Mouse (Mus musculus) heart, postnatal 14 days (tissue): ENCODE data around the gene Rab34. TPM values are rescaled to one million over a fixed set of nuclear protein-coding genes. Genes with fewer than 3 reads are reported as not detected.

Experiments
- DNase-seq, 2 experiments: peaks; one replicate each; pipeline ENCODE4 v3.0.0; 2021 to 2022
- intact Hi-C: fragments of 180-260 bp; cut with DNase I; formaldehyde crosslinking; loops from one replicate; pipeline ENCODE4 v1.15.1; 2025
- long read RNA-seq, 2 experiments: library from polyadenylated mRNA; stranded (forward); transcript quantifications; one replicate each; pipeline ENCODE4 v2.0.0; 2021
- total RNA-seq, 2 experiments: library from RNA; stranded (reverse); gene quantifications; 2 replicates each; pipeline ENCODE4 v1.2.3; 2021

Gene Rab34
- 10 to 100 TPM; 14.2 to 17.8 TPM for total RNA-seq
- long read RNA-seq, experiment 1, transcript Rab34-203 (10 exons, 1,685 nt) = major isoform, 25 of 42 reads
- long read RNA-seq, experiment 1, partial matches to known transcripts = 6 of 42 reads
- long read RNA-seq, experiment 1, other reads (novel, unspliced or antisense) = 7 of 42 reads
- long read RNA-seq, experiment 2, transcript Rab34-201 (11 exons, 1,368 nt) = minor isoform, 5 of 39 reads
- long read RNA-seq, experiment 2, transcript Rab34-203 (10 exons, 1,685 nt) = major isoform, 23 of 39 reads
- long read RNA-seq, experiment 2, partial matches to known transcripts = 8 of 39 reads
- long read RNA-seq, experiment 2, other reads (novel, unspliced or antisense) = 3 of 39 reads

GRCm38 (mm10) chr11:78188331-78189233 is at the start of gene Rab34:
Gene Rab34 (plus strand): TSS chr11:78188430.
- DNase-seq = peak; percentile 77 to 80
- intact Hi-C loops = no loop called here

GRCm38 (mm10) chr11:78140665-78141064 is 47.6 kb upstream of the Rab34 start:
- no peak for DNase-seq
- intact Hi-C loops = no loop called here

DNA sequence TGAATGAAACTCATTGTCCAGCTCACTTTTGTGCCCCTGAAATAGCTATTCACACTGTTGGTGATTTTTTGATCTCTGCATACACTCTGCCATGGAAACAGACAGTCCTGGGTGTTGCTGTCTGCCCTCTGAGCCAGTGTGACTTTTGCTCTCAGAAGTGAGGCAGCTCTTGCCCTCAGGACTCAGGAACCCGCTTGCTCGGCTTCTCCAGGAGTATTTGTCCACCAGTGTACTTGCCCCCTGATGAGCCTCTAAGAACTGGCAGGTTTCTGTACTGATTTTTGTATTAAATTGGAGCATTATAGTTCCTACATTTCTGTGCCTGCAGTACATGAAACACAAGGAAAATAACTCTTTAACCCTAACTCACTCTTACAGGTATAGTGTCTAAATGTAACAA is 44.7 kb upstream of the Rab34 start:
- intact Hi-C loops = no loop called here
- DNase-seq = no peak

DNA sequence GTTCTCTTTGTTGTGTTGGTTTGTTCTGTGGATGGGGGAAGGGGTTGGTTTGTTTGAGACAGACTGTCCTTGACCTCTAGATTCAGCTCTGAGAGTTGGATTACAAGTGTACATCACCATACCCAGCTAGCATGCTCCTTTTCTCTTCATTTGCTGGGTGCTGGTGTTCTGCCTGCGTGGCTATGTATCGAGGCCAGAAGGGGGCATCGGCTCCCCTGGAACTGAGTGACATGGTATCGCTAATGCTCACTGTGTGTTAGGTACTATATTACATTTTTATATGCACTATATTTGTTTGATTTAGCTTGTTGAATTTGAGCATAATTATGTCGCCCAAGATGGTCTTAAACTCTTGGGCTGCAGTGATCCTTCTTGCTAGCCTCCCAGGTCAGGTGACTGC is 42.1 kb upstream of the Rab34 start:
- no peak for DNase-seq
- intact Hi-C loops = loop anchor here (5.0 kb wide), 1 partner anchor 64 kb away; the partner anchor contains the start of gene Eral1

GRCm38 (mm10) chr11:78146707-78147543 is 41.3 kb upstream of the Rab34 start:
- intact Hi-C loops = loop anchor here (5.0 kb wide), 1 partner anchor 65 kb away; the partner anchor contains the start of gene Eral1
- no peak for DNase-seq

DNA sequence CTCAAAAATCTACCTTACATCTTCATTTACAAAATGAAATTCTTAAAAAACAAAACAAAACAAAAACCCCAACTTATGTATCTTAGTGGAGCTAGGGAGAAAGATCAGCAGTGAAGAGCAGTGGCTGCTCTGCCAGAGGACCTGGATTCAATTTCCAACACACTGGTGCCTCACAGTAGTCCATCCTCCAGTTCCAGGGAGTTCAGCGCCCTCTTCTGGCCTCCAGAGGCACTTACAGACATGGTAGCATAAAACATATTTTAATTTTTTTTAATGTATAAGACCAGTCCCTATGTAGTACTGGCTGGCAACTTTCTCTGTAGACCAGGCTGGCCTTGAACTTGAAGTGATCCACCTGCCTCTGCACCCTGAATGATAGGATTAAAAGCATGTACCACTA is 37.1 kb upstream of the Rab34 start:
- intact Hi-C loops = no loop called here
- DNase-seq = no peak

- DNase-seq = peak; percentile 71 to 77
- intact Hi-C loops = loop anchor here (2.0 kb wide), 1 partner anchor 92 kb away; no protein-coding TSS in a partner anchor
Observed at GRCm38 (mm10) chr11:78152299-78153231, 35.7 kb upstream of the Rab34 start.

GRCm38 (mm10) chr11:78153778-78154177 is 34.5 kb upstream of the Rab34 start:
- no peak for DNase-seq
- intact Hi-C loops = loop anchor here (2.0 kb wide), 1 partner anchor 93 kb away; no protein-coding TSS in a partner anchor

- intact Hi-C loops = no loop called here
- DNase-seq = no peak
Observed at GRCm38 (mm10) chr11:78155674-78156073, 32.6 kb upstream of the Rab34 start.

- no peak for DNase-seq
- intact Hi-C loops = no loop called here
Observed at GRCm38 (mm10) chr11:78156156-78156699, 32.0 kb upstream of the Rab34 start.

GRCm38 (mm10) chr11:78159096-78159495 is 29.1 kb upstream of the Rab34 start:
- intact Hi-C loops = loop anchor here (1.0 kb wide), 1 partner anchor 18 kb away; no protein-coding TSS in a partner anchor
- peak; percentile 68 to 85 for DNase-seq

- intact Hi-C loops = loop anchor here (1.0 kb wide), 1 partner anchor 18 kb away; no protein-coding TSS in a partner anchor
- DNase-seq = no peak
Observed at GRCm38 (mm10) chr11:78159557-78159956, 28.7 kb upstream of the Rab34 start.

GRCm38 (mm10) chr11:78160171-78160570 is 28.1 kb upstream of the Rab34 start:
- DNase-seq = no peak
- intact Hi-C loops = no loop called here

- intact Hi-C loops = no loop called here
- DNase-seq = no peak
Observed at GRCm38 (mm10) chr11:78160675-78161074, 27.6 kb upstream of the Rab34 start.

DNA sequence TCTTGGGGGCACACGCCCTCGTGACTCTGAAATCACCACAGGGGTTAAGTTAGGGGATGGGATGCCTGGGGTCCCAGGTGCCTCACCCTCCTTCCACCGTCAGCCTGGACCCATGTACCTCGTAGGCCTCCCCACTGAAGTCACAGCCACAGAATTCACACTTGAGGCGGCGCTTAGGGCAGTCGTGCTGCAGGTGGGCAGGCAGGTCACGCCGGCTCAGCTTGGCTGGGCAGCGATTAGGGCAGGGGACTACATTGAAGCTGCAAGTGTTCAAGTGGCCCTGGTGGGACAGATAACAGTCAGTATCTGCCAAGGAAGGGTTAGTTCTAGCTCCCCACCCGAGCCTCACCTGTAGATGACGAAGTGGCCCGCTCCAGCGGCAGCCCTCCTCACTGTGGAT is 27.1 kb upstream of the Rab34 start:
- intact Hi-C loops = no loop called here

GRCm38 (mm10) chr11:78161968-78162367 is 26.3 kb upstream of the Rab34 start:
- intact Hi-C loops = no loop called here
- DNase-seq = no peak

More for the DNA sequence above, 27.1 kb upstream of the Rab34 start:
- DNase-seq = no peak

DNA sequence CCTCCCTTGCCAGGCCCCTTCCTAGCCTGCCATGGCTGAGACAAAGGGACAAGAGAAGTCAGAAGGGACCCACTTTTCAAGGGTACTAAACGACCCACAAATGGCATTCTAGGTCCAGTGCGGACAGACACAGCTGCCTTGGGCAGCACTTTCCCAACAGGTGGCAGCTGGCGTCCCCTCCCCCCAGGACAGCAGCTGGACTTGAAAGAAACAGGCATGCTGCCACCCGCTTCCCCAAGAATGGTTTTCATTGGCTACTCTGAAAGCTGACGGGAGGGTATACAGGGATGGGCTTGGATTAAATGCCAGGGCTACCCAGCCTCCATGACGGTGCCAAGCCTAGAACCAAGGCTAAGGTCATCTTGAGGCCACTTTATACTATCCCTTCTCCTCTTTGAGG is 25.7 kb upstream of the Rab34 start:
- intact Hi-C loops = no loop called here
- no peak for DNase-seq

- intact Hi-C loops = no loop called here
- no peak for DNase-seq
Observed at GRCm38 (mm10) chr11:78163045-78163444, 25.2 kb upstream of the Rab34 start.
